Mouse (Mus musculus): ENCODE results near the gene Cd68. TPM values are rescaled to one million over a fixed set of nuclear protein-coding genes. Genes with fewer than 3 reads are reported as not detected.
"Not testable (repeated sequence)": the region's sequence is repeated elsewhere in the genome, so short reads cannot be mapped to it uniquely, and the experiment has no call there.

Gene Cd68
- polyA plus RNA-seq, 2 experiments: 16.6 to 20.5 TPM

- Histone ChIP-seq H3K36me3 (ENCODE audit: control insufficient read depth, insufficient read depth, low read length) (no peaks in the 10 kb centered on the region), H3K9me3 (ENCODE audit: control insufficient read depth, low read length) (no peaks in the 10 kb centered on the region), H3K4me3 (replicated peaks; ENCODE audit: low read length) (no peak overlapping the region), H3K4me2 (replicated peaks; ENCODE audit: low read depth, low read length, severe bottlenecking) (no peak overlapping the region), H3K27me3 (ENCODE audit: control insufficient read depth, insufficient read depth, low read length) (no peaks in the 10 kb centered on the region), H3K4me1 (ENCODE audit: control insufficient read depth, insufficient read depth, low read length) (no peaks in the 10 kb centered on the region; the same call in 1 of the 2 replicates), H3K9ac (ENCODE audit: low read depth, low read length, severe bottlenecking) (no peak overlapping the region), H3K27ac (replicated peaks; ENCODE audit: low read depth, low read length) (no peak overlapping the region)
- TF ChIP-seq POLR2A (IDR thresholded peaks at IDR 0.05; ENCODE audit: borderline replicate concordance, extremely low read depth, insufficient read depth, insufficient read length): no peak
- no peak for DNase-seq (ENCODE audit: low spot score)
- ATAC-seq (ENCODE audit: low FRiP score, low read depth): no peak
- 47% methylated on average over 6 of the region's 6 CpGs for WGBS
These were observed 41.0 kb upstream of the Cd68 start for GRCm38 (mm10) chr11:69706775-69707479.

- no peak overlapping the region for H3K27ac ChIP-seq (replicated peaks; ENCODE audit: low read depth, low read length)
- no peak for ATAC-seq (ENCODE audit: low FRiP score, low read depth)
- no peaks in the 10 kb centered on the region for H3K27me3 ChIP-seq (ENCODE audit: control insufficient read depth, insufficient read depth, low read length)
- H3K9ac ChIP-seq (ENCODE audit: low read depth, low read length, severe bottlenecking): no peak overlapping the region
- no peak for TF ChIP-seq POLR2A (IDR thresholded peaks at IDR 0.05; ENCODE audit: borderline replicate concordance, extremely low read depth, insufficient read depth, insufficient read length)
- H3K4me2 ChIP-seq (replicated peaks; ENCODE audit: low read depth, low read length, severe bottlenecking): no peak overlapping the region
- H3K4me3 ChIP-seq (replicated peaks; ENCODE audit: low read length): no peak overlapping the region
- H3K4me1 ChIP-seq (ENCODE audit: control insufficient read depth, insufficient read depth, low read length): no peaks in the 10 kb centered on the region; the same call in 1 of the 2 replicates
- DNase-seq (ENCODE audit: low spot score): no peak
- H3K9me3 ChIP-seq (ENCODE audit: control insufficient read depth, low read length): no peaks in the 10 kb centered on the region
- WGBS: 26% methylated on average over 2 of the region's 2 CpGs
- H3K36me3 ChIP-seq (ENCODE audit: control insufficient read depth, insufficient read depth, low read length): no peaks in the 10 kb centered on the region
These were observed 38.7 kb upstream of the Cd68 start for GRCm38 (mm10) chr11:69704613-69705010.

GRCm38 (mm10) chr11:69703814-69704612, 38.1 kb upstream of the Cd68 start:
- Histone ChIP-seq H3K4me3 (replicated peaks; ENCODE audit: low read length) (no peak overlapping the region), H3K4me2 (replicated peaks; ENCODE audit: low read depth, low read length, severe bottlenecking) (no peak overlapping the region), H3K27ac (replicated peaks; ENCODE audit: low read depth, low read length) (no peak overlapping the region), H3K4me1 (ENCODE audit: control insufficient read depth, insufficient read depth, low read length) (no peaks in the 10 kb centered on the region; the same call in 1 of the 2 replicates), H3K36me3 (ENCODE audit: control insufficient read depth, insufficient read depth, low read length) (no peaks in the 10 kb centered on the region), H3K9ac (ENCODE audit: low read depth, low read length, severe bottlenecking) (no peak overlapping the region), H3K27me3 (ENCODE audit: control insufficient read depth, insufficient read depth, low read length) (no peaks in the 10 kb centered on the region), H3K9me3 (ENCODE audit: control insufficient read depth, low read length) (no peaks in the 10 kb centered on the region)
- no peak for TF ChIP-seq POLR2A (IDR thresholded peaks at IDR 0.05; ENCODE audit: borderline replicate concordance, extremely low read depth, insufficient read depth, insufficient read length)
- no peak for ATAC-seq (ENCODE audit: low FRiP score, low read depth)
- 66% methylated on average over 8 of the region's 8 CpGs for WGBS
- DNase-seq (ENCODE audit: low spot score): no peak

- ATAC-seq (ENCODE audit: low FRiP score, low read depth); H3K4me1 ChIP-seq (ENCODE audit: control insufficient read depth, insufficient read depth, low read length); H3K36me3 ChIP-seq (ENCODE audit: control insufficient read depth, insufficient read depth, low read length); H3K4me2 ChIP-seq (replicated peaks; ENCODE audit: low read depth, low read length, severe bottlenecking); H3K27me3 ChIP-seq (ENCODE audit: control insufficient read depth, insufficient read depth, low read length); H3K27ac ChIP-seq (replicated peaks; ENCODE audit: low read depth, low read length); H3K9ac ChIP-seq (ENCODE audit: low read depth, low read length, severe bottlenecking); H3K4me3 ChIP-seq (replicated peaks; ENCODE audit: low read length); H3K9me3 ChIP-seq (ENCODE audit: control insufficient read depth, low read length); DNase-seq (ENCODE audit: low spot score): not testable (repeated sequence)
- 84% methylated on average over 2 of the region's 3 CpGs for WGBS
These were observed 37.4 kb upstream of the Cd68 start for GRCm38 (mm10) chr11:69703381-69703780.

- not testable (repeated sequence) for H3K27ac ChIP-seq (replicated peaks; ENCODE audit: low read depth, low read length); H3K36me3 ChIP-seq (ENCODE audit: control insufficient read depth, insufficient read depth, low read length); ATAC-seq (ENCODE audit: low FRiP score, low read depth); H3K4me1 ChIP-seq (ENCODE audit: control insufficient read depth, insufficient read depth, low read length); H3K9me3 ChIP-seq (ENCODE audit: control insufficient read depth, low read length); H3K4me3 ChIP-seq (replicated peaks; ENCODE audit: low read length); H3K4me2 ChIP-seq (replicated peaks; ENCODE audit: low read depth, low read length, severe bottlenecking); DNase-seq (ENCODE audit: low spot score); H3K27me3 ChIP-seq (ENCODE audit: control insufficient read depth, insufficient read depth, low read length); H3K9ac ChIP-seq (ENCODE audit: low read depth, low read length, severe bottlenecking)
- 90% methylated on average over 10 of the region's 10 CpGs for WGBS
These were observed 36.9 kb upstream of the Cd68 start for GRCm38 (mm10) chr11:69702886-69703285.
